Mouse (Mus musculus): ENCODE measurements at regions not wholly inside any gene's neighbourhood (a gene's known extent, or its start where the extent isn't known, plus 50 kb on each side); places are given as distances from the start of the nearest gene placed in this dataset.

GRCm38 (mm10) chr6:106876690-106877089 is 76.8 kb upstream of the Crbn start:
- ATAC-seq (ENCODE audit: insufficient read depth, low FRiP score, low read depth) = no peak
- Histone ChIP-seq H3K27me3 (replicated peaks) (no peaks in the 10 kb centered on the region), H3K4me3 (replicated peaks) (no peak overlapping the region), H3K9me3 (no peaks in the 10 kb centered on the region), H3K36me3 (no peaks in the 10 kb centered on the region), H3K4me1 (no peaks in the 10 kb centered on the region), H3K27ac (no peak overlapping the region), H3K9ac (no peak overlapping the region), H3K4me2 (no peak overlapping the region)
- WGBS = 80% methylated on average over 1 of the region's 1 CpGs

- Histone ChIP-seq H3K27ac (no peak overlapping the region), H3K4me1 (no peaks in the 10 kb centered on the region), H3K9me3 (no peaks in the 10 kb centered on the region), H3K36me3 (no peaks in the 10 kb centered on the region), H3K27me3 (replicated peaks) (no peaks in the 10 kb centered on the region), H3K4me3 (replicated peaks) (no peak overlapping the region), H3K4me2 (no peak overlapping the region), H3K9ac (no peak overlapping the region)
- ATAC-seq (ENCODE audit: insufficient read depth, low FRiP score, low read depth) = peak; percentile 39; the same call in 1 of the 2 replicates
- 51% methylated on average over 4 of the region's 4 CpGs for WGBS
These were observed 92.2 kb upstream of the Crbn start for GRCm38 (mm10) chr6:106891879-106892638.

- H3K36me3 ChIP-seq = no peaks in the 10 kb centered on the region
- H3K9me3 ChIP-seq = no peaks in the 10 kb centered on the region
- WGBS = 48% methylated on average over 2 of the region's 2 CpGs
These were observed 92.7 kb upstream of the Crbn start for GRCm38 (mm10) chr6:106892639-106892934.

GRCm38 (mm10) chr6:106903953-106904683 is 104.2 kb upstream of the Crbn start:
- no peaks in the 10 kb centered on the region for H3K27me3 ChIP-seq (replicated peaks)
- WGBS = 78% methylated on average over 8 of the region's 8 CpGs

More at GRCm38 (mm10) chr6:106892639-106892934, 92.7 kb upstream of the Crbn start:
- Histone ChIP-seq H3K4me3 (replicated peaks) (no peak overlapping the region), H3K9ac (no peak overlapping the region), H3K4me1 (no peaks in the 10 kb centered on the region), H3K27ac (no peak overlapping the region), H3K27me3 (replicated peaks) (no peaks in the 10 kb centered on the region), H3K4me2 (no peak overlapping the region)
- ATAC-seq (ENCODE audit: insufficient read depth, low FRiP score, low read depth) = no peak

GRCm38 (mm10) chr6:106915121-106915520 is 115.2 kb upstream of the Crbn start:
- Histone ChIP-seq H3K9me3 (no peaks in the 10 kb centered on the region), H3K4me1 (no peaks in the 10 kb centered on the region), H3K9ac (no peak overlapping the region), H3K4me2 (no peak overlapping the region), H3K27ac (no peak overlapping the region), H3K4me3 (replicated peaks) (no peak overlapping the region), H3K27me3 (replicated peaks) (no peaks in the 10 kb centered on the region), H3K36me3 (no peaks in the 10 kb centered on the region)
- WGBS = 84% methylated on average over 2 of the region's 2 CpGs
- ATAC-seq (ENCODE audit: insufficient read depth, low FRiP score, low read depth) = no peak

More at GRCm38 (mm10) chr6:106903953-106904683, 104.2 kb upstream of the Crbn start:
- H3K4me2 ChIP-seq = no peak overlapping the region
- H3K9ac ChIP-seq = no peak overlapping the region
- H3K27ac ChIP-seq = no peak overlapping the region
- ATAC-seq (ENCODE audit: insufficient read depth, low FRiP score, low read depth) = no peak
- H3K4me3 ChIP-seq (replicated peaks) = no peak overlapping the region
- H3K4me1 ChIP-seq = no peaks in the 10 kb centered on the region
- no peaks in the 10 kb centered on the region for H3K36me3 ChIP-seq
- H3K9me3 ChIP-seq = no peaks in the 10 kb centered on the region

GRCm38 (mm10) chr6:106916683-106917289 is 116.9 kb upstream of the Crbn start:
- Histone ChIP-seq H3K4me3 (replicated peaks) (no peak overlapping the region), H3K27me3 (replicated peaks) (no peaks in the 10 kb centered on the region), H3K27ac (no peak overlapping the region), H3K36me3 (no peaks in the 10 kb centered on the region), H3K9me3 (no peaks in the 10 kb centered on the region), H3K4me2 (no peak overlapping the region), H3K4me1 (no peaks in the 10 kb centered on the region), H3K9ac (no peak overlapping the region)
- 96% methylated on average over 3 of the region's 3 CpGs for WGBS
- ATAC-seq (ENCODE audit: insufficient read depth, low FRiP score, low read depth) = no peak

- 26% methylated on average over 2 of the region's 2 CpGs for WGBS
- H3K9ac ChIP-seq = no peak overlapping the region
- no peak for ATAC-seq (ENCODE audit: insufficient read depth, low FRiP score, low read depth)
- no peak overlapping the region for H3K4me3 ChIP-seq (replicated peaks)
- no peaks in the 10 kb centered on the region for H3K9me3 ChIP-seq
- no peak overlapping the region for H3K27ac ChIP-seq
- no peaks in the 10 kb centered on the region for H3K4me1 ChIP-seq
- no peak overlapping the region for H3K4me2 ChIP-seq
- no peaks in the 10 kb centered on the region for H3K27me3 ChIP-seq (replicated peaks)
- no peaks in the 10 kb centered on the region for H3K36me3 ChIP-seq
These were observed 121.1 kb upstream of the Crbn start for GRCm38 (mm10) chr6:106920951-106921350.

- no peaks in the 10 kb centered on the region for H3K27me3 ChIP-seq (replicated peaks)
- no peak overlapping the region for H3K9ac ChIP-seq
- no peak for ATAC-seq (ENCODE audit: insufficient read depth, low FRiP score, low read depth)
- no peaks in the 10 kb centered on the region for H3K9me3 ChIP-seq
- no peak overlapping the region for H3K4me2 ChIP-seq
- no peaks in the 10 kb centered on the region for H3K36me3 ChIP-seq
- no peaks in the 10 kb centered on the region for H3K4me1 ChIP-seq
- H3K27ac ChIP-seq = no peak overlapping the region
- no peak overlapping the region for H3K4me3 ChIP-seq (replicated peaks)
- WGBS = 87% methylated on average over 2 of the region's 2 CpGs
These were observed 125.6 kb upstream of the Crbn start for GRCm38 (mm10) chr6:106925486-106925885.

GRCm38 (mm10) chr6:106933584-106933983 is 133.7 kb upstream of the Crbn start:
- ATAC-seq (ENCODE audit: insufficient read depth, low FRiP score, low read depth) = peak; percentile 83
- WGBS = 69% methylated on average over 6 of the region's 6 CpGs
- H3K9me3 ChIP-seq = no peaks in the 10 kb centered on the region
- H3K4me2 ChIP-seq = no peak overlapping the region
- H3K36me3 ChIP-seq = no peaks in the 10 kb centered on the region
- H3K27me3 ChIP-seq (replicated peaks) = no peaks in the 10 kb centered on the region
- H3K4me1 ChIP-seq = no peaks in the 10 kb centered on the region
- H3K4me3 ChIP-seq (replicated peaks) = no peak overlapping the region
- H3K27ac ChIP-seq = no peak overlapping the region
- no peak overlapping the region for H3K9ac ChIP-seq

GRCm38 (mm10) chr6:106946227-106946927 is 146.5 kb upstream of the Crbn start:
- H3K27ac ChIP-seq = 0 out of 2 replicates have a peak overlapping the region, but pooled peaks have one; percentile 44

GRCm38 (mm10) chr6:106950909-106951308 is 151.0 kb upstream of the Crbn start:
- H3K27me3 ChIP-seq (replicated peaks) = no peaks in the 10 kb centered on the region
- H3K4me1 ChIP-seq = no peaks in the 10 kb centered on the region
- H3K9me3 ChIP-seq = no peaks in the 10 kb centered on the region
- no peaks in the 10 kb centered on the region for H3K36me3 ChIP-seq
- no peak overlapping the region for H3K27ac ChIP-seq
- no peak overlapping the region for H3K9ac ChIP-seq
- 44% methylated on average over 4 of the region's 4 CpGs for WGBS
- no peak for ATAC-seq (ENCODE audit: insufficient read depth, low FRiP score, low read depth)
- no peak overlapping the region for H3K4me2 ChIP-seq
- no peak overlapping the region for H3K4me3 ChIP-seq (replicated peaks)

More at GRCm38 (mm10) chr6:106946227-106946927, 146.5 kb upstream of the Crbn start:
- WGBS = 49% methylated on average over 3 of the region's 3 CpGs
- H3K9me3 ChIP-seq = no peaks in the 10 kb centered on the region
- no peak overlapping the region for H3K4me2 ChIP-seq
- H3K4me1 ChIP-seq = no peaks in the 10 kb centered on the region
- no peak overlapping the region for H3K9ac ChIP-seq
- no peak overlapping the region for H3K4me3 ChIP-seq (replicated peaks)
- H3K27me3 ChIP-seq (replicated peaks) = no peaks in the 10 kb centered on the region
- ATAC-seq (ENCODE audit: insufficient read depth, low FRiP score, low read depth) = peak; percentile 81
- no peaks in the 10 kb centered on the region for H3K36me3 ChIP-seq

- no peak overlapping the region for H3K4me3 ChIP-seq (replicated peaks)
- H3K27ac ChIP-seq = no peak overlapping the region
- ATAC-seq (ENCODE audit: insufficient read depth, low FRiP score, low read depth) = no peak
- H3K27me3 ChIP-seq (replicated peaks) = no peaks in the 10 kb centered on the region
- H3K36me3 ChIP-seq = no peaks in the 10 kb centered on the region
- no peaks in the 10 kb centered on the region for H3K4me1 ChIP-seq
- H3K9me3 ChIP-seq = no peaks in the 10 kb centered on the region
- H3K9ac ChIP-seq = no peak overlapping the region
- H3K4me2 ChIP-seq = no peak overlapping the region
- 75% methylated on average over 2 of the region's 2 CpGs for WGBS
These were observed 161.4 kb upstream of the Crbn start for GRCm38 (mm10) chr6:106961320-106961719.

All from stomach, embryonic 15.5 days (tissue).